Mouse (Mus musculus) heart, postnatal 0 days (tissue): ENCODE measurements around the gene Adprh. TPM values are rescaled to one million over a fixed set of nuclear protein-coding genes. Genes with fewer than 3 reads are reported as not detected.
"Not testable (repeated sequence)": the region's sequence is repeated elsewhere in the genome, so short reads cannot be mapped to it uniquely, and the experiment has no call there.

Experiments used
- ATAC-seq: fragments of 200-750 bp; cut with Nextera tagmentation; 2 replicates; pipeline ENCODE4 v1.8.0; 2017; ENCODE audit warnings: low read depth, moderate number of reproducible peaks, moderate library complexity; ENCODE audit not compliant: insufficient read depth
- DNase-seq: peaks from one replicate; pipeline ENCODE4 v3.0.0-alpha.2; 2016; ENCODE audit warnings: low spot score
- H3K27ac ChIP-seq: fragments of 300-500 bp; sonication (generic); 2 replicates; pipeline ENCODE4 v1.5.1; 2014; ENCODE audit warnings: low read depth, mild to moderate bottlenecking
- H3K27me3 ChIP-seq: fragments of 300-500 bp; sonication (generic); 2 replicates; pipeline ENCODE4 v1.6.1; 2014; ENCODE audit warnings: low read length, mixed read lengths; ENCODE audit not compliant: control insufficient read depth, insufficient read depth
- H3K36me3 ChIP-seq: fragments of 300-500 bp; sonication (generic); replicated peaks from 2 replicates; pipeline ENCODE4 v1.6.1; 2014; ENCODE audit warnings: low read length, mixed read lengths; ENCODE audit not compliant: control insufficient read depth, insufficient read depth
- H3K4me1 ChIP-seq: fragments of 300-500 bp; sonication (generic); 2 replicates; pipeline ENCODE4 v1.6.1; 2014; ENCODE audit warnings: antibody characterized with exemption; ENCODE audit not compliant: control insufficient read depth, insufficient read depth
- H3K4me2 ChIP-seq: fragments of 300-500 bp; sonication (generic); 2 replicates; pipeline ENCODE4 v1.6.1; 2014; ENCODE audit warnings: low read depth, mild to moderate bottlenecking, low read length, moderate library complexity
- H3K4me3 ChIP-seq: fragments of 300-500 bp; sonication (generic); 2 replicates; pipeline ENCODE4 v1.5.1; 2014; ENCODE audit warnings: low read depth, low read length
- H3K9ac ChIP-seq: fragments of 300-500 bp; sonication (generic); replicated peaks from 2 replicates; pipeline ENCODE4 v1.6.1; 2014; ENCODE audit warnings: low read depth, low read length, mixed read lengths
- H3K9me3 ChIP-seq: fragments of 300-500 bp; sonication (generic); replicated peaks from 2 replicates; pipeline ENCODE4 v1.6.1; 2016; ENCODE audit warnings: low read length; ENCODE audit not compliant: control insufficient read depth
- CTCF ChIP-seq: IDR thresholded peaks from 2 replicates; pipeline ENCODE4 v1.5.1; 2016; ENCODE audit warnings: antibody characterized with exemption, control low read depth, low read depth
- EP300 ChIP-seq: IDR thresholded peaks from 2 replicates; pipeline ENCODE4 v1.6.1; 2016; ENCODE audit warnings: antibody characterized with exemption, low read depth
- WGBS: fragments of 180-500 bp; shearing (Covaris S2); extraction: QIAGEN DNeasy Blood & Tissue Kit; methylation state at CpG from one replicate; pipeline ENCODE4 v1.1.7; 2014; 5-methylcytosine and 5-hydroxymethylcytosine counted together
- polyA plus RNA-seq: library from polyadenylated mRNA; unstranded; fragments of >200 nt; fragmentation: Nextera tagmentation; extraction: Ambion mirVana; gene quantifications from 2 replicates; pipeline ENCODE4 v1.2.1, GENCODE M21; 2015
- total RNA-seq: library from RNA; depleted of rRNA; stranded (reverse); fragments of >200 nt; gene quantifications from 2 replicates; pipeline ENCODE4 v1.2.3, GENCODE M21; 2014; ENCODE audit warnings: low replicate concordance

The Adprh gene
- total and polyA plus RNA-seq, 2 experiments from 2014 or later = 30.9 to 69.5 TPM

DNA sequence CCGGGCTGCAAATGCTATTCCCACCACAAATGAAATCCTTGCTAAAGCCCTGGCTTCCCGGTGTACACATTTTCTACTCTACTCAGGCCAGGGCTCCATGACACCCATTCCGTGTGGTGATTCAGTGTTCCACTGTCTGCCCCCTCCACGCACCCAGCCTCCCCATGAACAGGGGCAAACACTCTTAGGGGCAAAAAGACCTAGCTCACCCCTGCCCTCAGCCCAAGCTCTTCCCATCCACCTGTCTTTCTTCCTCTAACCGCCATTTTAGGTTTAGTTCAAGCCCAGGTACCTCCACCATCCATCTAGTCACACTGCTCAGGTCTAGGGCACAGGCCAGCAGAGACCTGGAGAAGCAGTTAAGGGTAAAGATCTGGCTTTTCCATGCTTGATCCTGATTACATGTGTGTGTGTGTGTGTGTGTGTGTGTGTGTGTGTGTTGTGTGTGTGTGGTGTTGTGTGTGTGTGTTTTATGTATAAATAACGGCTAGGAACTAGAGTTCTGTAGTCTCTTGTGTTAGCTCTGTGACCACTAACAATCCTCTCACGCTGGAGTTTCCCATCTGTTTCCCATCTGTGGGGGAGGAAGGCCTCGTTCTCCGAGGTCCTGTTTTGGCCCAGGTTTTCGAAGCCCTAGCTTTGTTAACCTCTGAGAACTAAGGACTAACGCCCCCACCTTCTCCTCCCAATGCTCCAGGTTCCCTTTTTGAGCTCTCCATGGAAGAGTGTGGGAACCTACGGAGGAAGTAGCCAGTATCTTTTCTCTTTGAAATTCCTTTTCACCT, 890 bp downstream of the Adprh start:
- Histone ChIP-seq H3K4me3 (peak overlapping the region; percentile 74), H3K9me3 (no peaks in the 10 kb centered on the region), H3K36me3 (peaks cover 31% of the 10 kb centered on the region), H3K9ac (peak overlapping the region; percentile 76), H3K4me1 (peaks cover 11% of the 10 kb centered on the region; the same call in 1 of the 2 replicates), H3K27me3 (no peaks in the 10 kb centered on the region), H3K4me2 (peak overlapping the region; percentile 92), H3K27ac (peak overlapping the region; percentile 92)
- TF ChIP-seq EP300 (no peak), CTCF (no peak)
- no peak for ATAC-seq
- no peak for DNase-seq
- 47% methylated on average over 12 of the region's 12 CpGs for WGBS

GRCm38 (mm10) chr16:38450707-38451106, 1.8 kb downstream of the Adprh start:
- DNase-seq = no peak
- Histone ChIP-seq H3K4me2 (no peak overlapping the region), H3K36me3 (peaks cover 40% of the 10 kb centered on the region), H3K27me3 (no peaks in the 10 kb centered on the region), H3K9ac (no peak overlapping the region), H3K4me3 (no peak overlapping the region), H3K27ac (no peak overlapping the region), H3K4me1 (peaks cover 11% of the 10 kb centered on the region; the same call in 1 of the 2 replicates), H3K9me3 (no peaks in the 10 kb centered on the region)
- no peak for ATAC-seq
- TF ChIP-seq CTCF = no peak
- no peak for TF ChIP-seq EP300
- WGBS = 88% methylated on average over 7 of the region's 7 CpGs

GRCm38 (mm10) chr16:38448458-38448857, 4.0 kb downstream of the Adprh start:
- Histone ChIP-seq H3K27me3 (no peaks in the 10 kb centered on the region), H3K27ac (no peak overlapping the region), H3K9me3 (no peaks in the 10 kb centered on the region), H3K36me3 (peaks cover 53% of the 10 kb centered on the region), H3K4me1 (peaks cover 11% of the 10 kb centered on the region; the same call in 1 of the 2 replicates), H3K4me3 (no peak overlapping the region), H3K9ac (no peak overlapping the region), H3K4me2 (no peak overlapping the region)
- WGBS = 92% methylated on average over 12 of the region's 12 CpGs
- DNase-seq (no peak), ATAC-seq (no peak)
- TF ChIP-seq EP300 (no peak), CTCF (no peak)

GRCm38 (mm10) chr16:38447366-38447765, 5.1 kb downstream of the Adprh start:
- H3K9ac ChIP-seq = no peak overlapping the region
- 88% methylated on average over 21 of the region's 21 CpGs for WGBS
- no peaks in the 10 kb centered on the region for H3K27me3 ChIP-seq
- TF ChIP-seq CTCF (no peak), EP300 (no peak)
- H3K27ac ChIP-seq = no peak overlapping the region
- no peak for DNase-seq
- no peak for ATAC-seq
- no peak overlapping the region for H3K4me3 ChIP-seq
- peaks cover 53% of the 10 kb centered on the region for H3K36me3 ChIP-seq
- no peaks in the 10 kb centered on the region for H3K9me3 ChIP-seq
- peaks cover 9% of the 10 kb centered on the region; the same call in 1 of the 2 replicates for H3K4me1 ChIP-seq
- H3K4me2 ChIP-seq = no peak overlapping the region

GRCm38 (mm10) chr16:38446141-38446540, 6.4 kb downstream of the Adprh start:
- not testable (repeated sequence) for DNase-seq, H3K4me3 ChIP-seq, H3K27me3 ChIP-seq, H3K9ac ChIP-seq, H3K4me2 ChIP-seq, ATAC-seq, H3K9me3 ChIP-seq, H3K27ac ChIP-seq, H3K4me1 ChIP-seq
- peaks cover 53% of the 10 kb centered on the region for H3K36me3 ChIP-seq
- whole genome bisulfite sequencing = 93% methylated on average over 2 of the region's 2 CpGs

DNA sequence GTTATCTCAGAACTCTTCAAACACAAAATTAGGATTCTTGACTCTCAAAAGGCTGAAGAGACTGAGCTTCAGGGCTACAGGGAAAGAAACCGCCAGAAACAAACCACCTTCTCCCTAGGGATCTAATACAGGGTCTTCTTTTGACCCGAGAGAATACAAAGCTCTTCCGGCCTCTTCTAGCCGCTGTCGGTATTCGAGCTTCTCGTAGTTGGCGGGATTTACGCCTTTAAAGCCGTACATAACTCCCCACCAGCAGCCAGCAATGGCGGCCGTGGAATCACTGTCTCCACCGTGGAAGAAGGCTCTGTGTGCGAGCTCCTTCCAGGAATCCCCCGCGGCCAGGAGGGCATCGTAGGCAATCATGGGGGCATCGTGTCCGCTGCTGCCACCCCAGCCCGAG, 6.9 kb downstream of the Adprh start:
- Histone ChIP-seq H3K4me1 (no peaks in the 10 kb centered on the region), H3K9me3 (no peaks in the 10 kb centered on the region), H3K4me2 (no peak overlapping the region), H3K27ac (no peak overlapping the region), H3K36me3 (peaks cover 53% of the 10 kb centered on the region), H3K4me3 (no peak overlapping the region), H3K27me3 (no peaks in the 10 kb centered on the region), H3K9ac (no peak overlapping the region)
- no peak for ATAC-seq
- DNase-seq = no peak
- TF ChIP-seq EP300 (no peak), CTCF (no peak)
- WGBS = 97% methylated on average over 20 of the region's 20 CpGs
